Mouse (Mus musculus) thymus, adult 2 months (tissue): Measurements from ENCODE around the gene Lrp1. TPM values are rescaled to one million over a fixed set of nuclear protein-coding genes. Genes with fewer than 3 reads are reported as not detected.

Experiments
- DNase-seq: peaks from one replicate; pipeline ENCODE4 v3.0.0; 2021
- H3K27ac ChIP-seq: fragments of 200-500 bp; 2 replicates; pipeline ENCODE4 v1.5.1; 2012; ENCODE audit warnings: low read length, control low read depth; ENCODE audit not compliant: control insufficient read depth, insufficient read depth
- H3K27me3 ChIP-seq: fragments of 200-500 bp; 2 replicates; pipeline ENCODE4 v1.6.1; 2012; ENCODE audit warnings: mild to moderate bottlenecking, low read length, moderate library complexity, mixed read lengths; ENCODE audit not compliant: control insufficient read depth, insufficient read depth
- H3K36me3 ChIP-seq: fragments of 200-500 bp; 2 replicates; pipeline ENCODE4 v1.6.1; 2012; ENCODE audit warnings: mild to moderate bottlenecking, low read length, moderate library complexity; ENCODE audit not compliant: control insufficient read depth, insufficient read depth
- H3K4me1 ChIP-seq: fragments of 200-500 bp; replicated peaks from 2 replicates; pipeline ENCODE4 v1.6.1; 2012; ENCODE audit warnings: low read length; ENCODE audit not compliant: control insufficient read depth, insufficient read depth
- H3K4me3 ChIP-seq: fragments of 200-500 bp; 2 replicates; pipeline ENCODE4 v1.5.1; 2012; ENCODE audit warnings: mild to moderate bottlenecking, low read length, control low read depth, moderate library complexity; ENCODE audit not compliant: control insufficient read depth, insufficient read depth
- CTCF ChIP-seq: fragments of 200-500 bp; IDR thresholded peaks from 2 replicates; pipeline ENCODE4 v1.5.1; 2012; ENCODE audit warnings: mild to moderate bottlenecking, control low read depth, low read length, moderate library complexity, borderline replicate concordance; ENCODE audit not compliant: control insufficient read depth, poor library complexity, insufficient read depth; ENCODE audit errors: extremely low read depth
- POLR2A ChIP-seq: fragments of 200-500 bp; IDR thresholded peaks from 2 replicates; pipeline ENCODE4 v1.6.1; 2012; ENCODE audit warnings: mild to moderate bottlenecking, low read length, control low read depth, moderate library complexity; ENCODE audit not compliant: control insufficient read depth, poor library complexity, insufficient read depth; ENCODE audit errors: extremely low read depth
- WGBS: fragments of 180-500 bp; shearing (Covaris S2); methylation state at CpG from one replicate; pipeline ENCODE4 v1.1.7; 2018; 5-methylcytosine and 5-hydroxymethylcytosine counted together
- polyA plus RNA-seq: library from polyadenylated mRNA; depleted of rRNA; stranded (reverse); fragments of >200 nt; gene quantifications from 2 replicates; pipeline ENCODE4 v1.2.3, GENCODE M21; 2012

The Lrp1 gene
- polyA plus RNA-seq, 1 experiment, result 35.3 TPM

- TF ChIP-seq POLR2A (no peak), CTCF (no peak)
- Histone ChIP-seq H3K4me3 (no peak overlapping the region), H3K27me3 (no peaks in the 10 kb centered on the region), H3K36me3 (peaks cover 30% of the 10 kb centered on the region), H3K27ac (no peak overlapping the region), H3K4me1 (no peaks in the 10 kb centered on the region)
- DNase-seq, result no peak
- 93% methylated on average over 4 of the region's 4 CpGs for WGBS
These were observed 120.9 kb downstream of the Lrp1 start for GRCm38 (mm10) chr10:127500042-127500441.

- Histone ChIP-seq H3K4me1 (no peaks in the 10 kb centered on the region), H3K27me3 (no peaks in the 10 kb centered on the region), H3K36me3 (peaks cover 31% of the 10 kb centered on the region), H3K27ac (no peak overlapping the region), H3K4me3 (no peak overlapping the region)
- TF ChIP-seq CTCF (no peak), POLR2A (no peak)
- WGBS, result 96% methylated on average over 5 of the region's 5 CpGs
- no peak for DNase-seq
These were observed 121.4 kb downstream of the Lrp1 start for GRCm38 (mm10) chr10:127499516-127499915.

- Histone ChIP-seq H3K36me3 (peaks cover 46% of the 10 kb centered on the region), H3K27ac (no peak overlapping the region), H3K27me3 (no peaks in the 10 kb centered on the region), H3K4me1 (no peaks in the 10 kb centered on the region), H3K4me3 (no peak overlapping the region)
- WGBS, result 94% methylated on average over 3 of the region's 3 CpGs
- no peak for DNase-seq
- TF ChIP-seq CTCF (no peak), POLR2A (no peak)
These were observed 124.8 kb downstream of the Lrp1 start for GRCm38 (mm10) chr10:127496156-127496555.

GRCm38 (mm10) chr10:127492118-127492517 is 128.8 kb downstream of the Lrp1 start:
- H3K4me1 ChIP-seq, result no peaks in the 10 kb centered on the region
- TF ChIP-seq CTCF (no peak), POLR2A (no peak)
- H3K36me3 ChIP-seq, result peaks cover 45% of the 10 kb centered on the region
- no peak overlapping the region for H3K27ac ChIP-seq
- H3K4me3 ChIP-seq, result no peak overlapping the region
- WGBS, result 96% methylated on average over 3 of the region's 3 CpGs
- H3K27me3 ChIP-seq, result no peaks in the 10 kb centered on the region
- DNase-seq, result no peak

- Histone ChIP-seq H3K36me3 (peaks cover 40% of the 10 kb centered on the region), H3K4me1 (no peaks in the 10 kb centered on the region), H3K4me3 (no peak overlapping the region), H3K27ac (no peak overlapping the region), H3K27me3 (no peaks in the 10 kb centered on the region)
- TF ChIP-seq CTCF, result no peak
- no peak for TF ChIP-seq POLR2A
- whole genome bisulfite sequencing, result 95% methylated on average over 8 of the region's 8 CpGs
- no peak for DNase-seq
These were observed 129.8 kb downstream of the Lrp1 start for GRCm38 (mm10) chr10:127491128-127491512.

GRCm38 (mm10) chr10:127490160-127491127 is 130.5 kb downstream of the Lrp1 start:
- TF ChIP-seq POLR2A (no peak), CTCF (no peak)
- peaks cover 38% of the 10 kb centered on the region for H3K36me3 ChIP-seq
- no peaks in the 10 kb centered on the region for H3K27me3 ChIP-seq

More at GRCm38 (mm10) chr10:127490160-127491127, 130.5 kb downstream of the Lrp1 start:
- no peak for DNase-seq
- WGBS, result 95% methylated on average over 18 of the region's 18 CpGs
- no peaks in the 10 kb centered on the region for H3K4me1 ChIP-seq
- no peak overlapping the region for H3K27ac ChIP-seq
- H3K4me3 ChIP-seq, result no peak overlapping the region
